8 mouse cellular contexts compared by ENCODE assay signal in the genomic region with DNA sequence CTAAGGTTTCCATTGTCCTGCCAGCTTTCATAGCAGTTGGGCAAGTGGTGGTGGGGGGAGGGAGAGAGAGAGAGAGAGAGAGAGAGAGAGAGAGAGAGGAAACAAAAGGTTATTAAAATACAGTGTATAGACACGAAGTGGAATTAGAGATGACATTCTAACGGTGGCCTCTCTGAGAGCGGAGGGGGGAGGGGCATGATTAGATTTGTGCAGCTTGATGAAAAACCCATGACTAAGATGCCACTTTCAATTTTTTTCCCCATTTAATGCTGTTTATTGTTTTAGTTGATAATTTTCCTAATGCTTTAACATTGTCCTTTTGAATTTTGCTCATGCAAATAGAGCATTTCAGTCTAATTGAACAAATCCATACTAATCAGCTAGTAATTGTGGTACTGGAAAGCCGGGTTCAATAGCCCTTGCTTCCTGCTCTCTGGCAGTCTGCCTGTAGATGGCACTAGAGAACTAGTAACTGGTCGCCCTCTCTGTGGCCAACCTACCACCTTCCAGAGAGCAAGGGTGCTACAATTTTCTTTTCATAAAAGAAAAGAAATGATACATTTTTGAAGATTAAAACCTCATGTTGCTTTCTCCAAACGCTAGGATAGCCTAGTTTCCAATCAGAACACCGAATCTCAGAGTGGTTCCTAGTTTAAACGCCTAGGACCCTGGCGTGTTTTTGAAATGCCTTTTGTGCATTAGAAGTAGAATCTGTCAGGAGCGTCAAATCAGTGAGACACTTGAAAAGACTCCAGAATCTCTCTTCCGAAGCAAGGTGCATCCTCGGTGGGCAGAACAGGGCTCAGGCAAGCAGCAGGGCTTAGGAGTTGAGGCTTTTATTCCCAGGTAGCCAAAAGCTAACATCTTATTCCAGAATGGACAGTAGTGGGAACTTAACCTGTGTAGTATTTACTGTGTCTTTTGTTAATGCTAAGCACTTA. TPM values are rescaled to one million over a fixed set of nuclear protein-coding genes. Genes with fewer than 3 reads are reported as not detected.
DNase-seq lines count a peak whose midpoint lies in the region; ATAC-seq and TF ChIP-seq lines count a peak whose summit lies in the region.

No protein-coding gene starts in this region.

- no peak overlapping the region for H3K9ac ChIP-seq in ES-E14 (ENCODE audit: insufficient read depth, low read depth, low read length, poor library complexity, severe bottlenecking)
- no peak overlapping the region for H3K9ac ChIP-seq in embryonic facial prominence, embryonic 14.5 days (ENCODE audit: low read depth, low read length)
- H3K9ac ChIP-seq in heart, embryonic 15.5 days = no peak overlapping the region
- no peak overlapping the region for H3K9ac ChIP-seq in lung, embryonic 14.5 days

- no peak overlapping the region for H3K27ac ChIP-seq in ES-E14 (ENCODE audit: insufficient read depth, low read depth, low read length, poor library complexity, severe bottlenecking)
- no peak overlapping the region for H3K27ac ChIP-seq in bone marrow macrophage, adult 2 months (ENCODE audit: insufficient read depth, low read depth, low read length)
- H3K27ac ChIP-seq in embryonic facial prominence, embryonic 14.5 days (replicated peaks; ENCODE audit: low read depth, low read length) = peak overlapping the region; percentile 58; the same call in 1 of the 2 replicates
- no peak overlapping the region for H3K27ac ChIP-seq in heart, embryonic 15.5 days
- H3K27ac ChIP-seq in lung, embryonic 14.5 days (ENCODE audit: low read depth) = no peak overlapping the region

- ATAC-seq in embryonic facial prominence, embryonic 14.5 days (ENCODE audit: low read depth) = peak; percentile 83
- no peak for ATAC-seq in heart, embryonic 15.5 days (replicated peaks; ENCODE audit: insufficient number of reproducible peaks, insufficient read depth, low FRiP score, low read depth)
- peak; percentile 74 for ATAC-seq in lung, embryonic 14.5 days (ENCODE audit: insufficient read depth)

- H3K4me3 ChIP-seq in ES-E14 (ENCODE audit: insufficient read depth in 1 of 2, low read depth in 1 of 2, low read length in 2 of 2, poor library complexity in 1 of 2, severe bottlenecking in 1 of 2) = no peak overlapping the region
- no peak overlapping the region for H3K4me3 ChIP-seq in bone marrow macrophage, adult 2 months (ENCODE audit: insufficient read depth, low read length)
- H3K4me3 ChIP-seq in embryonic facial prominence, embryonic 14.5 days (ENCODE audit: low read depth, low read length) = no peak overlapping the region
- H3K4me3 ChIP-seq in heart, embryonic 15.5 days = no peak overlapping the region
- H3K4me3 ChIP-seq in lung, embryonic 14.5 days (ENCODE audit: low read depth, low read length) = no peak overlapping the region

- no peak for TF ChIP-seq POLR2A in bone marrow macrophage, adult 2 months (IDR thresholded peaks at IDR 0.05; ENCODE audit: borderline replicate concordance, low read depth, low read length)

- H3K27me3 ChIP-seq in embryonic facial prominence, embryonic 14.5 days (replicated peaks; ENCODE audit: control insufficient read depth, insufficient read depth, low read length) = no peaks in the 10 kb centered on the region
- no peaks in the 10 kb centered on the region for H3K27me3 ChIP-seq in heart, embryonic 15.5 days
- no peaks in the 10 kb centered on the region for H3K27me3 ChIP-seq in lung, embryonic 14.5 days (ENCODE audit: insufficient read depth, low read length)

- 12% methylated on average over 12 of the region's 12 CpGs for WGBS in embryonic facial prominence, embryonic 14.5 days
- 24% methylated on average over 12 of the region's 12 CpGs for WGBS in heart, embryonic 15.5 days
- 27% methylated on average over 12 of the region's 12 CpGs for WGBS in lung, embryonic 14.5 days

- peak; percentile 54 for DNase-seq in ES-E14 (ENCODE audit: low read depth, low spot score)
- peak; percentile 92 for DNase-seq in embryonic facial prominence, embryonic 14.5 days (ENCODE audit: low spot score)
- peak; percentile 79 to 85 for DNase-seq in kidney, postnatal 25 days
- DNase-seq in lung, embryonic 14.5 days = peak; percentile 90
- DNase-seq in ovary, postnatal 14 days (ENCODE audit: low spot score) = peak; percentile 61
- DNase-seq in urinary bladder, postnatal 25 days (ENCODE audit: low spot score) = peak; percentile 60

- no peaks in the 10 kb centered on the region for H3K36me3 ChIP-seq in ES-E14 (ENCODE audit: control insufficient read depth, insufficient read depth, low read length, poor library complexity, severe bottlenecking)
- no peaks in the 10 kb centered on the region for H3K36me3 ChIP-seq in embryonic facial prominence, embryonic 14.5 days (ENCODE audit: control insufficient read depth, insufficient read depth, low read length)
- no peaks in the 10 kb centered on the region for H3K36me3 ChIP-seq in heart, embryonic 15.5 days
- no peaks in the 10 kb centered on the region for H3K36me3 ChIP-seq in lung, embryonic 14.5 days (ENCODE audit: insufficient read depth)

- H3K4me1 ChIP-seq in ES-E14 (ENCODE audit: control insufficient read depth in 2 of 2, insufficient read depth in 2 of 2, low read length in 2 of 2, poor library complexity in 1 of 2) = no peaks in the 10 kb centered on the region; a peak in 1 of 4 replicates
- no peaks in the 10 kb centered on the region for H3K4me1 ChIP-seq in bone marrow macrophage, adult 2 months (ENCODE audit: control insufficient read depth, insufficient read depth, low read length)
- H3K4me1 ChIP-seq in embryonic facial prominence, embryonic 14.5 days (ENCODE audit: control insufficient read depth, insufficient read depth, low read length) = peaks cover 41% of the 10 kb centered on the region
- no peaks in the 10 kb centered on the region for H3K4me1 ChIP-seq in heart, embryonic 15.5 days (replicated peaks)
- peaks cover 4% of the 10 kb centered on the region for H3K4me1 ChIP-seq in lung, embryonic 14.5 days (ENCODE audit: insufficient read depth)

- in situ Hi-C loops in ES-E14 (cut with MboI; ENCODE audit: low sequenced_read_pairs in 2 of 2, unreplicated experiment in 2 of 2) = no loop called here

- peak overlapping the region; percentile 25; the same call in 1 of the 2 replicates for H3K4me2 ChIP-seq in embryonic facial prominence, embryonic 14.5 days (ENCODE audit: low read depth, low read length)
- peak overlapping the region; percentile 14; the same call in 1 of the 2 replicates for H3K4me2 ChIP-seq in heart, embryonic 15.5 days
- no peak overlapping the region for H3K4me2 ChIP-seq in lung, embryonic 14.5 days

- no peaks in the 10 kb centered on the region for H3K9me3 ChIP-seq in ES-E14 (ENCODE audit: control insufficient read depth, insufficient read depth, low read depth, low read length)
- no peaks in the 10 kb centered on the region for H3K9me3 ChIP-seq in embryonic facial prominence, embryonic 14.5 days (ENCODE audit: control insufficient read depth, low read length)
- H3K9me3 ChIP-seq in heart, embryonic 15.5 days (replicated peaks) = no peaks in the 10 kb centered on the region
- H3K9me3 ChIP-seq in lung, embryonic 14.5 days (ENCODE audit: low read depth, low read length) = no peaks in the 10 kb centered on the region

- peak; percentile 54; the same call in 1 of the 2 replicates for TF ChIP-seq CTCF in bone marrow macrophage, adult 2 months (IDR thresholded peaks at IDR 0.05; ENCODE audit: low read depth, low read length)
- peak; percentile 78 for TF ChIP-seq CTCF in lung, embryonic 14.5 days (IDR thresholded peaks at IDR 0.05; ENCODE audit: low read depth)

TF ChIP-seq in ES-E14, 5 proteins besides CTCF, POLR2A, EP300 and RAD21:
- no peak for TF ChIP-seq MAFK (IDR thresholded peaks at IDR 0.05; ENCODE audit: insufficient read depth, low read depth, low read length)
- no peak for TF ChIP-seq HCFC1 (IDR thresholded peaks at IDR 0.05; ENCODE audit: borderline replicate concordance, insufficient read depth, low read length)
- TF ChIP-seq ZC3H11A (IDR thresholded peaks at IDR 0.05; ENCODE audit: borderline replicate concordance, low read depth, low read length) = peak; percentile 65; the same call in 1 of the 2 replicates
- no peak for TF ChIP-seq ZNF384 (IDR thresholded peaks at IDR 0.05; ENCODE audit: low read depth, low read length)
- no peak for TF ChIP-seq CHD2 (IDR thresholded peaks at IDR 0.05; ENCODE audit: low read depth, low read length)

RNA-seq across cellular contexts. Expression of a gene that starts 48.5 kb away (rescaled TPM):
- total RNA-seq in ES-E14 (2012; rRNA removed) = not detected in 2 replicates
- not detected in 2 replicates for polyA plus RNA-seq in bone marrow macrophage, adult 2 months (2012; ENCODE audit: insufficient read depth, insufficient read length, missing spikeins)
- not detected in 2 replicates for polyA plus RNA-seq in embryonic facial prominence, embryonic 14.5 days (2014; fragmentation: Nextera tagmentation; extraction: Ambion mirVana)
- polyA plus RNA-seq in heart, embryonic 15.5 days (2015; fragmentation: Nextera tagmentation; extraction: Ambion mirVana) = not detected in 2 replicates
- polyA plus RNA-seq in lung, embryonic 14.5 days (2014; fragmentation: Nextera tagmentation; extraction: Ambion mirVana) = not detected in 2 replicates
